Mouse (Mus musculus): ENCODE results near the gene Ascl1. TPM values are rescaled to one million over a fixed set of nuclear protein-coding genes. Genes with fewer than 3 reads are reported as not detected.

Gene Ascl1
- polyA plus RNA-seq, 2 experiments, result 0.23 to 0.55 TPM

- H3K9me3 ChIP-seq (ENCODE audit: control insufficient read depth, low read length), result no peaks in the 10 kb centered on the region
- 1% methylated on average over 30 of the region's 33 CpGs for WGBS
- H3K4me1 ChIP-seq (ENCODE audit: control insufficient read depth, insufficient read depth, low read length), result no peaks in the 10 kb centered on the region
- ATAC-seq (ENCODE audit: low FRiP score, low read depth), result no peak
- H3K27ac ChIP-seq (replicated peaks; ENCODE audit: low read depth, low read length), result no peak overlapping the region
- H3K9ac ChIP-seq (ENCODE audit: low read depth, low read length, severe bottlenecking), result no peak overlapping the region
- no peak for DNase-seq (ENCODE audit: low spot score)
- H3K36me3 ChIP-seq (ENCODE audit: control insufficient read depth, insufficient read depth, low read length), result no peaks in the 10 kb centered on the region
- peaks cover 68% of the 10 kb centered on the region for H3K27me3 ChIP-seq (ENCODE audit: control insufficient read depth, insufficient read depth, low read length)
- TF ChIP-seq POLR2A (IDR thresholded peaks at IDR 0.05; ENCODE audit: borderline replicate concordance, extremely low read depth, insufficient read depth, insufficient read length), result no peak
- H3K4me3 ChIP-seq (replicated peaks; ENCODE audit: low read length), result peak overlapping the region; percentile 14
- H3K4me2 ChIP-seq (replicated peaks; ENCODE audit: low read depth, low read length, severe bottlenecking), result peak overlapping the region; percentile 11
Observed at GRCm38 (mm10) chr10:87485721-87486620, 7.5 kb downstream of the Ascl1 start.

- Histone ChIP-seq H3K27me3 (ENCODE audit: control insufficient read depth, insufficient read depth, low read length) (peaks cover 59% of the 10 kb centered on the region), H3K4me2 (replicated peaks; ENCODE audit: low read depth, low read length, severe bottlenecking) (no peak overlapping the region), H3K9me3 (ENCODE audit: control insufficient read depth, low read length) (no peaks in the 10 kb centered on the region), H3K4me1 (ENCODE audit: control insufficient read depth, insufficient read depth, low read length) (no peaks in the 10 kb centered on the region), H3K36me3 (ENCODE audit: control insufficient read depth, insufficient read depth, low read length) (no peaks in the 10 kb centered on the region), H3K9ac (ENCODE audit: low read depth, low read length, severe bottlenecking) (no peak overlapping the region), H3K4me3 (replicated peaks; ENCODE audit: low read length) (no peak overlapping the region), H3K27ac (replicated peaks; ENCODE audit: low read depth, low read length) (no peak overlapping the region)
- no peak for TF ChIP-seq POLR2A (IDR thresholded peaks at IDR 0.05; ENCODE audit: borderline replicate concordance, extremely low read depth, insufficient read depth, insufficient read length)
- ATAC-seq (ENCODE audit: low FRiP score, low read depth) (no peak), DNase-seq (ENCODE audit: low spot score) (no peak)
- WGBS, result 3% methylated on average over 17 of the region's 17 CpGs
Observed at GRCm38 (mm10) chr10:87484831-87485720, 8.4 kb downstream of the Ascl1 start.

- no peak overlapping the region for H3K9ac ChIP-seq (ENCODE audit: low read depth, low read length, severe bottlenecking)
- no peak overlapping the region for H3K4me3 ChIP-seq (replicated peaks; ENCODE audit: low read length)
- no peaks in the 10 kb centered on the region for H3K36me3 ChIP-seq (ENCODE audit: control insufficient read depth, insufficient read depth, low read length)
- ATAC-seq (ENCODE audit: low FRiP score, low read depth) (no peak), DNase-seq (ENCODE audit: low spot score) (no peak)
- TF ChIP-seq POLR2A (IDR thresholded peaks at IDR 0.05; ENCODE audit: borderline replicate concordance, extremely low read depth, insufficient read depth, insufficient read length), result no peak
- no peaks in the 10 kb centered on the region for H3K4me1 ChIP-seq (ENCODE audit: control insufficient read depth, insufficient read depth, low read length)
- 59% methylated on average over 5 of the region's 5 CpGs for WGBS
- no peaks in the 10 kb centered on the region for H3K9me3 ChIP-seq (ENCODE audit: control insufficient read depth, low read length)
- no peak overlapping the region for H3K27ac ChIP-seq (replicated peaks; ENCODE audit: low read depth, low read length)
- H3K27me3 ChIP-seq (ENCODE audit: control insufficient read depth, insufficient read depth, low read length), result 0 out of 2 replicates have a peak, but pooled peaks cover 3% of the 10 kb centered on the region
- H3K4me2 ChIP-seq (replicated peaks; ENCODE audit: low read depth, low read length, severe bottlenecking), result no peak overlapping the region
Observed at GRCm38 (mm10) chr10:87477895-87478294, 15.6 kb downstream of the Ascl1 start.

GRCm38 (mm10) chr10:87474971-87475370, 18.5 kb downstream of the Ascl1 start:
- no peak overlapping the region for H3K27ac ChIP-seq (replicated peaks; ENCODE audit: low read depth, low read length)
- ATAC-seq (ENCODE audit: low FRiP score, low read depth) (no peak), DNase-seq (ENCODE audit: low spot score) (no peak)
- no peak overlapping the region for H3K4me2 ChIP-seq (replicated peaks; ENCODE audit: low read depth, low read length, severe bottlenecking)
- no peaks in the 10 kb centered on the region for H3K9me3 ChIP-seq (ENCODE audit: control insufficient read depth, low read length)
- H3K36me3 ChIP-seq (ENCODE audit: control insufficient read depth, insufficient read depth, low read length), result no peaks in the 10 kb centered on the region
- TF ChIP-seq POLR2A (IDR thresholded peaks at IDR 0.05; ENCODE audit: borderline replicate concordance, extremely low read depth, insufficient read depth, insufficient read length), result no peak
- H3K9ac ChIP-seq (ENCODE audit: low read depth, low read length, severe bottlenecking), result no peak overlapping the region
- H3K4me1 ChIP-seq (ENCODE audit: control insufficient read depth, insufficient read depth, low read length), result no peaks in the 10 kb centered on the region
- H3K4me3 ChIP-seq (replicated peaks; ENCODE audit: low read length), result no peak overlapping the region
- H3K27me3 ChIP-seq (ENCODE audit: control insufficient read depth, insufficient read depth, low read length), result no peaks in the 10 kb centered on the region
- WGBS, result 84% methylated on average over 2 of the region's 2 CpGs

- no peaks in the 10 kb centered on the region for H3K9me3 ChIP-seq (ENCODE audit: control insufficient read depth, low read length)
- H3K4me2 ChIP-seq (replicated peaks; ENCODE audit: low read depth, low read length, severe bottlenecking), result no peak overlapping the region
- WGBS, result 79% methylated on average over 10 of the region's 10 CpGs
- no peak for TF ChIP-seq POLR2A (IDR thresholded peaks at IDR 0.05; ENCODE audit: borderline replicate concordance, extremely low read depth, insufficient read depth, insufficient read length)
- H3K27ac ChIP-seq (replicated peaks; ENCODE audit: low read depth, low read length), result no peak overlapping the region
- ATAC-seq (ENCODE audit: low FRiP score, low read depth) (no peak), DNase-seq (ENCODE audit: low spot score) (no peak)
- no peaks in the 10 kb centered on the region for H3K27me3 ChIP-seq (ENCODE audit: control insufficient read depth, insufficient read depth, low read length)
- H3K4me3 ChIP-seq (replicated peaks; ENCODE audit: low read length), result no peak overlapping the region
- H3K4me1 ChIP-seq (ENCODE audit: control insufficient read depth, insufficient read depth, low read length), result no peaks in the 10 kb centered on the region
- no peaks in the 10 kb centered on the region for H3K36me3 ChIP-seq (ENCODE audit: control insufficient read depth, insufficient read depth, low read length)
- H3K9ac ChIP-seq (ENCODE audit: low read depth, low read length, severe bottlenecking), result no peak overlapping the region
Observed at GRCm38 (mm10) chr10:87473475-87474131, 19.9 kb downstream of the Ascl1 start.

Data from limb, embryonic 14.5 days (tissue).